Mouse (Mus musculus): ENCODE measurements around the gene Stau1.

DNA sequence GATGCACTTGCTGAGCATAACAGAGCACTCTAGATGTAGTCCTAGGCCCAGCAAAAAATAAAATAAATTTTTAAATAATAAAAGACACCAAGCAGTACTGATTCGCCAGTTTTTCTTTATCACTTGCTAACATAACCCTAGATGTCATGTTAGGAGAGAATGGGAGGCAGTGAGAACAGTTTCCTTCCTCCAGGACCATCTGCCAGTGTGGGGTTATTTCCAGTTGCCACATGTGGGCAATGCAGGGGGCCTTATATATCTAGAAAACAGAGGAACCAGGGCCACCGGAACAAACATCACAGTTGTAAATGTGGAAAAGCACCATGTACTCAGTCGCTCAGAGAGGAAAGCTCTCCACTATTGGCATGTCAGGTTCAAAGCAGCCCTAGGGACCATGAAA lies 18.6 kb downstream of the Stau1 start:
- TF ChIP-seq TAL1 (IDR thresholded peaks at IDR 0.05; ENCODE audit: low read length) (no peak), GATA1 (IDR thresholded peaks at IDR 0.05; ENCODE audit: low read length) (no peak)

Data from erythroblast, embryonic 14.5 days (primary cell).